ENCODE assay signal across 10 mouse cellular contexts in genomic region chr10:80669737-80670485, GRCm38 (mm10). TPM values are rescaled to one million over a fixed set of nuclear protein-coding genes. Genes with fewer than 3 reads are reported as not detected.
DNase-seq lines count a peak whose midpoint lies in the region; ATAC-seq and TF ChIP-seq lines count a peak whose summit lies in the region.
"Had no signal": no experiment of that assay in that cellular context is flagged by ENCODE, and none has a peak within 500 bp of the region (broad histone marks: within the 10 kb centered on the region; RNA-seq: fewer than 3 reads in every experiment).

No protein-coding gene starts in this region.

- ATAC-seq in kidney, embryonic 16.5 days (ENCODE audit: low FRiP score, low TSS enrichment), result no peak

- WGBS in kidney, adult 2 months, result 48% methylated on average over 7 of the region's 7 CpGs
- 92% methylated on average over 7 of the region's 7 CpGs for WGBS in kidney, embryonic 16.5 days

- H3K9me3 ChIP-seq in kidney, embryonic 16.5 days (ENCODE audit: low read length), result no peaks in the 10 kb centered on the region
- H3K9me3 ChIP-seq: G1E; liver, embryonic 15.5 days had no signal

- TF ChIP-seq CTCF in kidney, adult 2 months (conservative IDR thresholded peaks at IDR 0.05; ENCODE audit: insufficient read depth, insufficient read length, low read depth, low read length), result no peak
- TF ChIP-seq CTCF in layer of hippocampus, adult 2 months (conservative IDR thresholded peaks at IDR 0.05), result no peak

- no peak for TF ChIP-seq POLR2A in kidney, adult 2 months (IDR thresholded peaks at IDR 0.05; ENCODE audit: low read depth, low read length)

- no peak overlapping the region; the same call in 1 of the 2 replicates for H3K9ac ChIP-seq in kidney, embryonic 16.5 days (replicated peaks; ENCODE audit: low read length)
- H3K9ac ChIP-seq: liver, embryonic 15.5 days had no signal

- no peaks in the 10 kb centered on the region for H3K27me3 ChIP-seq in kidney, adult 2 months (replicated peaks; ENCODE audit: control insufficient read depth, insufficient read depth, low read length)
- H3K27me3 ChIP-seq in kidney, embryonic 16.5 days (ENCODE audit: insufficient read depth, low read length), result no peaks in the 10 kb centered on the region
- H3K27me3 ChIP-seq: liver, embryonic 15.5 days had no signal

- H3K4me2 ChIP-seq in kidney, embryonic 16.5 days (replicated peaks; ENCODE audit: low read depth, low read length), result no peak overlapping the region
- H3K4me2 ChIP-seq: liver, embryonic 15.5 days had no signal

- peaks cover 70% of the 10 kb centered on the region for H3K4me1 ChIP-seq in kidney, adult 2 months (ENCODE audit: control insufficient read depth, insufficient read depth, low read length)
- peaks cover 48% of the 10 kb centered on the region for H3K4me1 ChIP-seq in kidney, embryonic 16.5 days (ENCODE audit: insufficient read depth, low read length)

- H3K4me3 ChIP-seq in kidney, adult 2 months (ENCODE audit: insufficient read depth, low read depth, low read length), result no peak overlapping the region
- H3K4me3 ChIP-seq in kidney, embryonic 16.5 days (ENCODE audit: low read length), result no peak overlapping the region
- H3K4me3 ChIP-seq in layer of hippocampus, adult 2 months, result no peak overlapping the region
- H3K4me3 ChIP-seq: liver, embryonic 15.5 days had no signal

- DNase-seq in kidney, adult 2 months, result peak; percentile 97
- DNase-seq in adrenal gland, postnatal 36 days, result peak; percentile 70 to 80
- peak; percentile 68 for DNase-seq in gastrocnemius, postnatal 25 days
- peak; percentile 73 for DNase-seq in lung, postnatal 10 days
- DNase-seq in layer of hippocampus, adult 2 months (ENCODE audit: low spot score in 2 of 2), result no peak
- DNase-seq in right cerebral cortex, postnatal 25 days, result no peak
- DNase-seq in layer of hippocampus, adult 9-11 months, result no peak

- peaks cover 12% of the 10 kb centered on the region for H3K36me3 ChIP-seq in kidney, adult 2 months (ENCODE audit: control insufficient read depth, insufficient read depth, low read length)
- H3K36me3 ChIP-seq in kidney, embryonic 16.5 days (ENCODE audit: insufficient read depth, low read length), result peaks cover 74% of the 10 kb centered on the region

- H3K27ac ChIP-seq in kidney, adult 2 months (ENCODE audit: insufficient read depth, low read depth, low read length), result peak overlapping the region; percentile 57
- no peak overlapping the region for H3K27ac ChIP-seq in kidney, embryonic 16.5 days (ENCODE audit: low read length)
- no peak overlapping the region for H3K27ac ChIP-seq in layer of hippocampus, adult 2 months
- H3K27ac ChIP-seq: liver, embryonic 15.5 days had no signal

RNA-seq across cellular contexts. Expression of gene Mknk2, which starts 8.0 kb away (rescaled TPM):
- polyA plus RNA-seq in kidney, adult 2 months (2012; rRNA removed), result 163 and 210 TPM in 2 replicates
- 71.1 and 108 TPM in 2 replicates for polyA plus RNA-seq in kidney, embryonic 16.5 days (2015; fragmentation: Nextera tagmentation; extraction: Ambion mirVana)
- 100 to 1,000 TPM; 178 to 198 TPM for total RNA-seq in adrenal gland, postnatal 36 days (2021)
- total RNA-seq in gastrocnemius, postnatal 25 days (2021), result 100 to 1,000 TPM; 243 to 270 TPM
- 10 to 100 TPM; 45.3 to 46.9 TPM for total RNA-seq in layer of hippocampus, adult 2 months (2021)

RNA-seq across cellular contexts. Expression of gene Btbd2, which starts 13.0 kb away (rescaled TPM):
- 77.7 and 80.7 TPM in 2 replicates for polyA plus RNA-seq in kidney, adult 2 months (2012; rRNA removed)
- polyA plus RNA-seq in kidney, embryonic 16.5 days (2015; fragmentation: Nextera tagmentation; extraction: Ambion mirVana), result 21.0 and 74.8 TPM in 2 replicates
- total RNA-seq in adrenal gland, postnatal 36 days (2021), result 10 to 100 TPM; 61.7 to 71.2 TPM
- total RNA-seq in gastrocnemius, postnatal 25 days (2021), result 10 to 100 TPM; 30.5 to 31.4 TPM
- 100 to 1,000 TPM; 102 to 105 TPM for total RNA-seq in layer of hippocampus, adult 2 months (2021)

RNA-seq across cellular contexts. Expression of gene Mob3a, which starts 31.9 kb away (rescaled TPM):
- 14.3 and 19.5 TPM in 2 replicates for polyA plus RNA-seq in kidney, adult 2 months (2012; rRNA removed)
- polyA plus RNA-seq in kidney, embryonic 16.5 days (2015; fragmentation: Nextera tagmentation; extraction: Ambion mirVana), result 43.1 and 43.2 TPM in 2 replicates
- 10 to 100 TPM; 19.4 to 20.1 TPM for total RNA-seq in adrenal gland, postnatal 36 days (2021)
- 1 to 10 TPM; 5.7 to 6.8 TPM for total RNA-seq in gastrocnemius, postnatal 25 days (2021)
- 10 to 100 TPM; 10.6 to 16.5 TPM for total RNA-seq in layer of hippocampus, adult 2 months (2021)

RNA-seq across cellular contexts. Expression of gene Izumo4, which starts 32.1 kb away (rescaled TPM):
- polyA plus RNA-seq in kidney, adult 2 months (2012; rRNA removed), result 36.8 and 39.5 TPM in 2 replicates
- polyA plus RNA-seq in kidney, embryonic 16.5 days (2015; fragmentation: Nextera tagmentation; extraction: Ambion mirVana), result 23.3 and 23.8 TPM in 2 replicates
- 10 to 100 TPM in 1 of 2 experiments, 1 to 10 TPM in 1; 9.9 to 16.6 TPM for total RNA-seq in adrenal gland, postnatal 36 days (2021)
- 1 to 10 TPM; 2.4 to 3.8 TPM for total RNA-seq in gastrocnemius, postnatal 25 days (2021)
- total RNA-seq in layer of hippocampus, adult 2 months (2021), result 10 to 100 TPM; 65.0 to 69.0 TPM

RNA-seq across cellular contexts. Expression of gene Csnk1g2, which starts 47.3 kb away (rescaled TPM):
- 166 and 193 TPM in 2 replicates for polyA plus RNA-seq in kidney, adult 2 months (2012; rRNA removed)
- 30.8 and 93.6 TPM in 2 replicates for polyA plus RNA-seq in kidney, embryonic 16.5 days (2015; fragmentation: Nextera tagmentation; extraction: Ambion mirVana)
- total RNA-seq in adrenal gland, postnatal 36 days (2021), result 100 to 1,000 TPM; 129 to 135 TPM
- 10 to 100 TPM; 85.8 to 99.9 TPM for total RNA-seq in gastrocnemius, postnatal 25 days (2021)
- total RNA-seq in layer of hippocampus, adult 2 months (2021), result 100 to 1,000 TPM; 221 to 228 TPM

Comparison
In these comparisons a context has a peak if more than half of its experiments do, and no peak if none do; other contexts are left out.
1. DNase-seq: peak in kidney, adult 2 months (single experiment), adrenal gland, postnatal 36 days (2 of 2), gastrocnemius, postnatal 25 days (single experiment) and lung, postnatal 10 days (single experiment); none in layer of hippocampus, adult 2 months (0 of 2), right cerebral cortex, postnatal 25 days (single experiment) and layer of hippocampus, adult 9-11 months (single experiment).